Mouse (Mus musculus) liver, postnatal 0 days (tissue): Measurements from ENCODE around the gene Plcb4.

Experiments
- CTCF ChIP-seq: sonication (generic); IDR thresholded peaks from 2 replicates; pipeline ENCODE4 v1.5.1; 2016; ENCODE audit warnings: antibody characterized with exemption, low read depth
- EP300 ChIP-seq: IDR thresholded peaks from 2 replicates; pipeline ENCODE4 v1.6.1; 2016; ENCODE audit warnings: antibody characterized with exemption, low read depth, mild to moderate bottlenecking

GRCm38 (mm10) chr2:135745126-135745525, 86.3 kb downstream of the Plcb4 start:
- TF ChIP-seq CTCF (peak; percentile 36), EP300 (no peak)
